Mouse (Mus musculus): ENCODE results near the gene Elmo2. TPM values are rescaled to one million over a fixed set of nuclear protein-coding genes. Genes with fewer than 3 reads are reported as not detected.

The Elmo2 gene
- total RNA-seq, 1 experiment: 21.7 TPM

DNA sequence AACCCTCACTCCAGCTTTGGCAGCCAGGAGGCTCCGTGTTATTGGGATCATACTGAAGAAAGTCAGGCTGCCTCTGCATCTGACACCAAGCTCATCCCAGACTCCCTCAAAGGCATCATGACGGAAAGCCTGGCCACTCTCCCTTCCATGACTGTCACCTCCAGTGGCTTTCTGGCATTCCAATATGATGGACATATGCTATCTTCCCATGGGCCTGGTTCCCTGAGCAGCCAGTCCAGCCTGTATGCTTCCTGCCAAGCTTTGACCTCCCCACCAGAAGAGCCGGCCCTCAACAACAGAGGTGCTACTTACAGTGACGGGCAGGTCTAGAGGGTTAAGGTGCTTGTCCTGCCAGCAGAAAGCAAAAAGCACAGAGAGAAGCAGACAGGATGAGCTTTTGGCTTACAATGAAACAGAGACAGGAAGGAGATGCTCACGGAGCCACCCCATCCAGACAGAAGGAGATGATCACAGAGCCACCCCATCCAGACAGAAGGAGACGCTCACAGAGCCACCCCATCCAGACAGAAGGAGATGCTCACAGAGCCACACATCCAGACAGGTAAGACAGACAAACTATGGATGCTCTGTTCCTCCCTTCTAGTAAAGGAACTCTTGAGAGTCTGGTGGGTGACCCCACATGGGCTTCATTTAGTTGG is 22.8 kb downstream of the Elmo2 start:
- TF ChIP-seq ZC3H11A (IDR thresholded peaks at IDR 0.05; ENCODE audit: borderline replicate concordance, low read depth, low read length) (no peak), CHD2 (IDR thresholded peaks at IDR 0.05; ENCODE audit: low read depth, low read length) (no peak), ZNF384 (IDR thresholded peaks at IDR 0.05; ENCODE audit: low read depth, low read length) (no peak), HCFC1 (IDR thresholded peaks at IDR 0.05; ENCODE audit: borderline replicate concordance, insufficient read depth, low read length) (no peak), MAFK (IDR thresholded peaks at IDR 0.05; ENCODE audit: insufficient read depth, low read depth, low read length) (no peak)
- in situ Hi-C loops (cut with MboI; ENCODE audit: low sequenced_read_pairs in 2 of 2, unreplicated experiment in 2 of 2): no loop called here

DNA sequence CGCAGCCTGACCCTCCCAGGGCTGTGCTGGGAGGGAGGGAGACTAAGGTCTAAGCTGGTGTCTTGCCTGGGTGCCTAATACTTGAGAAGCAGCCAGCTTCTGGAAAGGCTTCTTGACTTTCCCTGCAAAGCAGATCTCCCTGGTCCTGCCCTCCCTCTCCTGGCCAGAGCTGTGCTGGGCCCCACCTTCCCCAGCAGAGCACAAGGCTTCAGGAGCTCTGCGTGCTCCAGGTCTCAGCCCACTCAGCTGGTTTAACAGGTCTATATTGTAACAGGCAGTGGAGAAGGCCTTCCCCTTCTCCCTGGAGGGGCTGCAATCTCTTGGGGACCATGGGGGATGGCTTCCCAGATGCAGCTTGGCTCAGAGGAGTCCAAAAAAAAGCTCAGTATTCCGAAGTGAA is 24.9 kb downstream of the Elmo2 start:
- Histone ChIP-seq H3K27ac (ENCODE audit: insufficient read depth, low read depth, low read length, poor library complexity, severe bottlenecking) (no peak overlapping the region), H3K9ac (ENCODE audit: insufficient read depth, low read depth, low read length, poor library complexity, severe bottlenecking) (no peak overlapping the region), H3K9me3 (ENCODE audit: control insufficient read depth, insufficient read depth, low read depth, low read length) (no peaks in the 10 kb centered on the region), H3K36me3 (ENCODE audit: control insufficient read depth, insufficient read depth, low read length, poor library complexity, severe bottlenecking) (peaks cover 30% of the 10 kb centered on the region), H3K4me1 (ENCODE audit: control insufficient read depth in 2 of 2, insufficient read depth in 2 of 2, low read length in 2 of 2, poor library complexity in 1 of 2) (no peaks in the 10 kb centered on the region), H3K4me3 (ENCODE audit: insufficient read depth in 1 of 2, low read depth in 1 of 2, low read length in 2 of 2, poor library complexity in 1 of 2, severe bottlenecking in 1 of 2) (no peak overlapping the region)
- DNase-seq (ENCODE audit: low read depth, low spot score): no peak
- in situ Hi-C loops (cut with MboI; ENCODE audit: low sequenced_read_pairs in 2 of 2, unreplicated experiment in 2 of 2): no loop called here
- TF ChIP-seq MAFK (IDR thresholded peaks at IDR 0.05; ENCODE audit: insufficient read depth, low read depth, low read length): no peak
- TF ChIP-seq CHD2 (IDR thresholded peaks at IDR 0.05; ENCODE audit: low read depth, low read length): no peak
- no peak for TF ChIP-seq HCFC1 (IDR thresholded peaks at IDR 0.05; ENCODE audit: borderline replicate concordance, insufficient read depth, low read length)
- TF ChIP-seq ZNF384 (IDR thresholded peaks at IDR 0.05; ENCODE audit: low read depth, low read length): no peak
- TF ChIP-seq ZC3H11A (IDR thresholded peaks at IDR 0.05; ENCODE audit: borderline replicate concordance, low read depth, low read length): no peak

More for the DNA sequence above, 22.8 kb downstream of the Elmo2 start:
- H3K27ac ChIP-seq (ENCODE audit: insufficient read depth, low read depth, low read length, poor library complexity, severe bottlenecking): no peak overlapping the region
- no peak overlapping the region for H3K4me3 ChIP-seq (ENCODE audit: insufficient read depth in 1 of 2, low read depth in 1 of 2, low read length in 2 of 2, poor library complexity in 1 of 2, severe bottlenecking in 1 of 2)
- H3K36me3 ChIP-seq (ENCODE audit: control insufficient read depth, insufficient read depth, low read length, poor library complexity, severe bottlenecking): peaks cover 14% of the 10 kb centered on the region; the same call in 1 of the 2 replicates
- no peaks in the 10 kb centered on the region for H3K4me1 ChIP-seq (ENCODE audit: control insufficient read depth in 2 of 2, insufficient read depth in 2 of 2, low read length in 2 of 2, poor library complexity in 1 of 2)
- DNase-seq (ENCODE audit: low read depth, low spot score): no peak
- no peak overlapping the region for H3K9ac ChIP-seq (ENCODE audit: insufficient read depth, low read depth, low read length, poor library complexity, severe bottlenecking)
- H3K9me3 ChIP-seq (ENCODE audit: control insufficient read depth, insufficient read depth, low read depth, low read length): no peaks in the 10 kb centered on the region

DNA sequence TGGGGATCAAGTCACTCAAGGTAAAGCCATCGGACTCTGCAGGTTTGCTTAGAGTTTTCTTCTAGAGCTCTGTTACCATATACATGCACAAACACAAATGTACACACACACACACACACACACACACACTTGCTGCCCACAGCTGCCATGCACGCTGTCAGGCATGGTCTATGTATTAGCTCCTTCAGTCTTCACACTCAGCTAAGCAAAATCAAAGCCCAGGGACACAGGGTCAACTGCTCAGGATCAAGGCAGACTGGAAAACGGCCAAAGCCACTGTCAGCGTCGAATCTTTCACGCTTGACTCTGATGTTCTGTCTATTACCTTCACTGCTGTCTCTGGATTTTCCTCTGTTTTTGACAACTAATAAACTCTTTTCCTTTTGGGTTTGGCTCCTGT is 25.4 kb downstream of the Elmo2 start:
- H3K9me3 ChIP-seq (ENCODE audit: control insufficient read depth, insufficient read depth, low read depth, low read length): no peaks in the 10 kb centered on the region
- DNase-seq (ENCODE audit: low read depth, low spot score): no peak
- peaks cover 33% of the 10 kb centered on the region for H3K36me3 ChIP-seq (ENCODE audit: control insufficient read depth, insufficient read depth, low read length, poor library complexity, severe bottlenecking)
- H3K4me1 ChIP-seq (ENCODE audit: control insufficient read depth in 2 of 2, insufficient read depth in 2 of 2, low read length in 2 of 2, poor library complexity in 1 of 2): no peaks in the 10 kb centered on the region
- H3K9ac ChIP-seq (ENCODE audit: insufficient read depth, low read depth, low read length, poor library complexity, severe bottlenecking): no peak overlapping the region
- in situ Hi-C loops (cut with MboI; ENCODE audit: low sequenced_read_pairs in 2 of 2, unreplicated experiment in 2 of 2): no loop called here
- TF ChIP-seq ZC3H11A (IDR thresholded peaks at IDR 0.05; ENCODE audit: borderline replicate concordance, low read depth, low read length) (no peak), ZNF384 (IDR thresholded peaks at IDR 0.05; ENCODE audit: low read depth, low read length) (no peak), HCFC1 (IDR thresholded peaks at IDR 0.05; ENCODE audit: borderline replicate concordance, insufficient read depth, low read length) (no peak), MAFK (IDR thresholded peaks at IDR 0.05; ENCODE audit: insufficient read depth, low read depth, low read length) (no peak), CHD2 (IDR thresholded peaks at IDR 0.05; ENCODE audit: low read depth, low read length) (no peak)
- H3K27ac ChIP-seq (ENCODE audit: insufficient read depth, low read depth, low read length, poor library complexity, severe bottlenecking): no peak overlapping the region
- H3K4me3 ChIP-seq (ENCODE audit: insufficient read depth in 1 of 2, low read depth in 1 of 2, low read length in 2 of 2, poor library complexity in 1 of 2, severe bottlenecking in 1 of 2): no peak overlapping the region

DNA sequence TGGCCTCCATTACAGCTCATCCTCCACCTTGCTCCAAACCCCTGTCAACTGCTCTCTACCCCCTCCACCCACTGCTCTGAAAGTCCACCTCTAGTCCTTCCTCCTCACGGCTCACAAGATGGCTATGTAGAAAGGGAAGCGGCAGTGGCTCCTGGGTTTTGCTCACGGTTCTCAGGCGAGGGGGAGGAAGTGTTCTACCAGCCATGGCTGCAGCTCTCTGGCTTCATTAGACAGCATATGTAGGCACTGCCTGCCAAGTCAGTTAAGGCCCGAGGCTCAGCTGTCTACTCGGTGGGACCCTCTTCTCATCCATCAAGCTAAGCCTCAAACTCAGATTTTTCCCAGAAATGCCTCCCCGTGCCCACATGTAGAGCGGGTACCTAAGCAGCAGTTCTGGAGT is 25.9 kb downstream of the Elmo2 start:
- Histone ChIP-seq H3K9ac (ENCODE audit: insufficient read depth, low read depth, low read length, poor library complexity, severe bottlenecking) (no peak overlapping the region), H3K4me1 (ENCODE audit: control insufficient read depth in 2 of 2, insufficient read depth in 2 of 2, low read length in 2 of 2, poor library complexity in 1 of 2) (no peaks in the 10 kb centered on the region), H3K27ac (ENCODE audit: insufficient read depth, low read depth, low read length, poor library complexity, severe bottlenecking) (no peak overlapping the region), H3K36me3 (ENCODE audit: control insufficient read depth, insufficient read depth, low read length, poor library complexity, severe bottlenecking) (peaks cover 33% of the 10 kb centered on the region), H3K4me3 (ENCODE audit: insufficient read depth in 1 of 2, low read depth in 1 of 2, low read length in 2 of 2, poor library complexity in 1 of 2, severe bottlenecking in 1 of 2) (no peak overlapping the region), H3K9me3 (ENCODE audit: control insufficient read depth, insufficient read depth, low read depth, low read length) (no peaks in the 10 kb centered on the region)
- no peak for TF ChIP-seq MAFK (IDR thresholded peaks at IDR 0.05; ENCODE audit: insufficient read depth, low read depth, low read length)
- no peak for TF ChIP-seq HCFC1 (IDR thresholded peaks at IDR 0.05; ENCODE audit: borderline replicate concordance, insufficient read depth, low read length)
- TF ChIP-seq CHD2 (IDR thresholded peaks at IDR 0.05; ENCODE audit: low read depth, low read length): no peak
- DNase-seq (ENCODE audit: low read depth, low spot score): no peak
- in situ Hi-C loops (cut with MboI; ENCODE audit: low sequenced_read_pairs in 2 of 2, unreplicated experiment in 2 of 2): no loop called here

DNA sequence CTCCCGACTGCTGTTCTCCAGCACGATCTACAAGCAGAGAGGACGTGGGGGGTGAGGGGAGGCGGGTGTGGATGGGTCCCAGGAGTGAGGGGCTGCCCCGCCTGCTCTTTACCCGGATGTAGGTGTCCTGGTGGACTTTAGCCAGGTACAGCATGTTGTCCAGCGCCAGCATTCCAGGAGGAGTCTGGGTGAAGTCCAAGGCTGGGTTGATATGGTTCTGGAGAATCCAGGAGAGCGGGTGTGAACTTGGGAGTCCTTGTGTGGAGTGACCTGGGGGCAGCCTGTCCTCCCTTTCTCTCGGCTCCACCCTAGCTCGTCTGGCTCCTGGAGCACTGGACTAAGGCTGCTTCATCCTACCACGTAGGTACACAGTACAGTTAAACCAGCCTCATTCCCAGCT is 28.9 kb downstream of the Elmo2 start:
- H3K4me1 ChIP-seq (ENCODE audit: control insufficient read depth in 2 of 2, insufficient read depth in 2 of 2, low read length in 2 of 2, poor library complexity in 1 of 2): no peaks in the 10 kb centered on the region
- no peak overlapping the region for H3K4me3 ChIP-seq (ENCODE audit: insufficient read depth in 1 of 2, low read depth in 1 of 2, low read length in 2 of 2, poor library complexity in 1 of 2, severe bottlenecking in 1 of 2)
- no peak overlapping the region for H3K27ac ChIP-seq (ENCODE audit: insufficient read depth, low read depth, low read length, poor library complexity, severe bottlenecking)
- peaks cover 44% of the 10 kb centered on the region for H3K36me3 ChIP-seq (ENCODE audit: control insufficient read depth, insufficient read depth, low read length, poor library complexity, severe bottlenecking)
- H3K9ac ChIP-seq (ENCODE audit: insufficient read depth, low read depth, low read length, poor library complexity, severe bottlenecking): no peak overlapping the region
- TF ChIP-seq HCFC1 (IDR thresholded peaks at IDR 0.05; ENCODE audit: borderline replicate concordance, insufficient read depth, low read length): no peak
- TF ChIP-seq CHD2 (IDR thresholded peaks at IDR 0.05; ENCODE audit: low read depth, low read length): no peak
- no peak for TF ChIP-seq MAFK (IDR thresholded peaks at IDR 0.05; ENCODE audit: insufficient read depth, low read depth, low read length)
- no peak for TF ChIP-seq ZNF384 (IDR thresholded peaks at IDR 0.05; ENCODE audit: low read depth, low read length)
- TF ChIP-seq ZC3H11A (IDR thresholded peaks at IDR 0.05; ENCODE audit: borderline replicate concordance, low read depth, low read length): no peak
- no peak for DNase-seq (ENCODE audit: low read depth, low spot score)
- in situ Hi-C loops (cut with MboI; ENCODE audit: low sequenced_read_pairs in 2 of 2, unreplicated experiment in 2 of 2): no loop called here
- H3K9me3 ChIP-seq (ENCODE audit: control insufficient read depth, insufficient read depth, low read depth, low read length): no peaks in the 10 kb centered on the region
